8 mouse cellular contexts compared by ENCODE assay signal in genomic region chr5:44538000-44538395, GRCm38 (mm10).
DNase-seq lines count a peak whose midpoint lies in the region; ATAC-seq and TF ChIP-seq lines count a peak whose summit lies in the region.

No protein-coding gene starts in this region.

- no peak overlapping the region for H3K27ac ChIP-seq in embryonic facial prominence, embryonic 15.5 days (replicated peaks)
- 0 out of 2 replicates have a peak overlapping the region, but pooled peaks have one; percentile 87 for H3K27ac ChIP-seq in hindbrain, embryonic 14.5 days
- H3K27ac ChIP-seq in midbrain, embryonic 10.5 days (replicated peaks): peak overlapping the region; percentile 49; the same call in 1 of the 2 replicates
- no peak overlapping the region for H3K27ac ChIP-seq in liver, postnatal 0 days (ENCODE audit: low read depth)

- H3K9ac ChIP-seq in embryonic facial prominence, embryonic 15.5 days: no peak overlapping the region
- no peak overlapping the region for H3K9ac ChIP-seq in hindbrain, embryonic 14.5 days
- H3K9ac ChIP-seq in liver, postnatal 0 days (replicated peaks): no peak overlapping the region

- 7% methylated on average over 5 of the region's 5 CpGs for WGBS in embryonic facial prominence, embryonic 15.5 days
- WGBS in hindbrain, embryonic 14.5 days: 1% methylated on average over 5 of the region's 5 CpGs
- WGBS in midbrain, embryonic 10.5 days: 3% methylated on average over 5 of the region's 5 CpGs
- WGBS in liver, postnatal 0 days (ENCODE audit: insufficient replicate concordance): 68% methylated on average over 5 of the region's 5 CpGs

- no peak for TF ChIP-seq EP300 in liver, postnatal 0 days (IDR thresholded peaks at IDR 0.05; ENCODE audit: low read depth)

- peak; percentile 4 for DNase-seq in cerebellum, adult 11-12 months
- peak; percentile 95 for DNase-seq in hindbrain, embryonic 14.5 days (ENCODE audit: low spot score)
- DNase-seq in midbrain, embryonic 10.5 days (ENCODE audit: low spot score): peak; percentile 76
- peak; percentile 95 for DNase-seq in telencephalon, adult 2 months (ENCODE audit: low read depth, low spot score)
- DNase-seq in liver, postnatal 0 days: no peak
- DNase-seq in urinary bladder, postnatal 36 days (ENCODE audit: low spot score in 2 of 2): no peak

- ATAC-seq in cerebellum, adult (ENCODE audit: insufficient number of reproducible peaks, low FRiP score, low TSS enrichment): no peak
- ATAC-seq in embryonic facial prominence, embryonic 15.5 days (ENCODE audit: insufficient number of reproducible peaks, low FRiP score, low TSS enrichment, low read depth): peak; percentile 73
- peak; percentile 94 for ATAC-seq in hindbrain, embryonic 14.5 days (ENCODE audit: low FRiP score)
- ATAC-seq in liver, postnatal 0 days: no peak

- no peak for TF ChIP-seq CTCF in liver, postnatal 0 days (IDR thresholded peaks at IDR 0.05; ENCODE audit: low read depth)

- H3K27me3 ChIP-seq in embryonic facial prominence, embryonic 15.5 days: no peaks in the 10 kb centered on the region
- no peaks in the 10 kb centered on the region for H3K27me3 ChIP-seq in hindbrain, embryonic 14.5 days (ENCODE audit: control insufficient read depth, insufficient read depth, low read length)
- 0 out of 2 replicates have a peak, but pooled peaks cover 5% of the 10 kb centered on the region for H3K27me3 ChIP-seq in midbrain, embryonic 10.5 days (ENCODE audit: low read depth, poor library complexity, severe bottlenecking)
- H3K27me3 ChIP-seq in liver, postnatal 0 days (ENCODE audit: insufficient read depth, low read length): no peaks in the 10 kb centered on the region

- no peaks in the 10 kb centered on the region for H3K36me3 ChIP-seq in embryonic facial prominence, embryonic 15.5 days
- H3K36me3 ChIP-seq in hindbrain, embryonic 14.5 days (replicated peaks; ENCODE audit: control insufficient read depth, insufficient read depth): no peaks in the 10 kb centered on the region
- no peaks in the 10 kb centered on the region for H3K36me3 ChIP-seq in midbrain, embryonic 10.5 days
- no peaks in the 10 kb centered on the region for H3K36me3 ChIP-seq in liver, postnatal 0 days (replicated peaks; ENCODE audit: insufficient read depth, low read length)

- no peak overlapping the region for H3K4me2 ChIP-seq in embryonic facial prominence, embryonic 15.5 days (replicated peaks)
- H3K4me2 ChIP-seq in hindbrain, embryonic 14.5 days (replicated peaks): peak overlapping the region; percentile 24
- H3K4me2 ChIP-seq in liver, postnatal 0 days (ENCODE audit: low read depth, low read length): no peak overlapping the region

- no peaks in the 10 kb centered on the region for H3K4me1 ChIP-seq in embryonic facial prominence, embryonic 15.5 days
- peaks cover 28% of the 10 kb centered on the region for H3K4me1 ChIP-seq in hindbrain, embryonic 14.5 days (replicated peaks; ENCODE audit: control insufficient read depth, insufficient read depth, low read length)
- peaks cover 33% of the 10 kb centered on the region for H3K4me1 ChIP-seq in midbrain, embryonic 10.5 days
- H3K4me1 ChIP-seq in liver, postnatal 0 days (ENCODE audit: insufficient read depth): no peaks in the 10 kb centered on the region

- no peaks in the 10 kb centered on the region for H3K9me3 ChIP-seq in embryonic facial prominence, embryonic 15.5 days (replicated peaks)
- H3K9me3 ChIP-seq in hindbrain, embryonic 14.5 days (ENCODE audit: control insufficient read depth, low read length): no peaks in the 10 kb centered on the region
- no peaks in the 10 kb centered on the region for H3K9me3 ChIP-seq in midbrain, embryonic 10.5 days (replicated peaks)
- no peaks in the 10 kb centered on the region for H3K9me3 ChIP-seq in liver, postnatal 0 days (ENCODE audit: low read length)

- no peak overlapping the region for H3K4me3 ChIP-seq in embryonic facial prominence, embryonic 15.5 days (replicated peaks)
- H3K4me3 ChIP-seq in hindbrain, embryonic 14.5 days (replicated peaks; ENCODE audit: low read length): no peak overlapping the region
- H3K4me3 ChIP-seq in midbrain, embryonic 10.5 days: no peak overlapping the region
- H3K4me3 ChIP-seq in liver, postnatal 0 days (ENCODE audit: low read depth, low read length): no peak overlapping the region

Comparison
In these comparisons a context has a peak if more than half of its experiments do, and no peak if none do; other contexts are left out.
1. DNase-seq: peak in cerebellum, adult 11-12 months (single experiment), hindbrain, embryonic 14.5 days (single experiment), midbrain, embryonic 10.5 days (single experiment) and telencephalon, adult 2 months (single experiment); none in liver, postnatal 0 days (single experiment) and urinary bladder, postnatal 36 days (0 of 2).
2. ATAC-seq: peak in embryonic facial prominence, embryonic 15.5 days (single experiment) and hindbrain, embryonic 14.5 days (single experiment); none in cerebellum, adult (single experiment) and liver, postnatal 0 days (single experiment).
3. H3K27ac ChIP-seq: peak in hindbrain, embryonic 14.5 days (single experiment) and midbrain, embryonic 10.5 days (single experiment); none in embryonic facial prominence, embryonic 15.5 days (single experiment) and liver, postnatal 0 days (single experiment).